Mouse (Mus musculus): Measurements from ENCODE around the gene Hace1. TPM values are rescaled to one million over a fixed set of nuclear protein-coding genes. Genes with fewer than 3 reads are reported as not detected.

Gene Hace1
- total RNA-seq, 2 experiments from 2014 or later: 4.9 to 7.4 TPM

DNA sequence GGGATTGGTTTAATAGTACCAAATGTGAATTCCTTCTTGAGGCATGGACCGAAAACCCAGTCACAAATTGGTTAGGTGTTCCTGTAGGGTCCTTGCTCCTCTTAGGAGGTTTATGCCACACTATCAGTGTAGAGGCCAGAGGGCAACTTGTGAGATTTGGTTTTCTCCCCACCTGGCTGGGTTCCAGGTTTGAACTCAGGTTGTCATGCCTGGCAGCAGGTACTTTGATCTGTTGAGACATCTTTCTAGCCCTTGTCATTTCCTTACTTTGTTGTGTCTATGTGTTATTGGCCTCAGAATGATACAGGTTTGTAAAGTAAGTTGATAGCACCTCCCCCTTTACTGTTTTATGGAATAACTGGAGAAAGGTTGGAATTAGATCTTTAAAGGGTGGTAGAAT, 117.9 kb downstream of the Hace1 start:
- no peak for DNase-seq (ENCODE audit: low spot score in 2 of 2)

GRCm38 (mm10) chr10:45698930-45699329, 121.3 kb downstream of the Hace1 start:
- DNase-seq (ENCODE audit: low spot score in 2 of 2): no peak

GRCm38 (mm10) chr10:45706849-45707248, 129.2 kb downstream of the Hace1 start:
- no peak for DNase-seq (ENCODE audit: low spot score in 2 of 2)

DNA sequence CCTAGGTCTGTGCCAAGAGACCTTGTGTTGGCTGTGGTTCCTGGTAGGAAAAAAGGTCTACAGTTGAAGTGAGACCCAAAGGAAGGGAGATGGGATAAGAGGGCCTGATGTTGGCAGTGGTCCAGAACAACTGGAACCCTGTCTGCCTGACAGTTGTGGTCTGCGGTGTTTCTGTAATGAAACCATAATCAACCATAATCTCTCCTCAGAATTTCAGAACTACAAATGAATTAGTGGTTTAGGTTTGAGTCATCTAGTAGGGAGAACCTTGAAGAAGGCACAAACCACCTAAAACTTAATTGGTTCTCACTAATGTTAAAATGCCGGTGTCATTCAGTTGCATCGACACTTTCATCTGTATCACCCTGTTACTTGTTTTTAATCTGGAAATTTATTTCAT, 133.2 kb downstream of the Hace1 start:
- DNase-seq (ENCODE audit: low spot score in 2 of 2): no peak

GRCm38 (mm10) chr10:45711348-45711747, 133.7 kb downstream of the Hace1 start:
- no peak for DNase-seq (ENCODE audit: low spot score in 2 of 2)

Small RNAs within 50 kb of the gene (microRNA-seq; reads per million reads assigned to microRNA genes)
- 0 reads per million in 2 experiments for gene Gm27731 (ENCODE audit: borderline number of aligned reads in 2 of 2)

Other genes starting within 250 kb of the Hace1 start
- gene Bves, start 242.1 kb upstream of the Hace1 start, total RNA-seq (2021): under 1 TPM in 1 of 2 experiments, not detected in 1; 0.26 TPM
- gene Lin28b, start 91.4 kb upstream of the Hace1 start, total RNA-seq (2021): under 1 TPM in 1 of 2 experiments, not detected in 1; 0.06 TPM